Mouse (Mus musculus) macrophage (primary cell): ENCODE data around the gene Prmt7. TPM values are rescaled to one million over a fixed set of nuclear protein-coding genes. Genes with fewer than 3 reads are reported as not detected.
"Not testable (repeated sequence)": the region's sequence is repeated elsewhere in the genome, so short reads cannot be mapped to it uniquely, and the experiment has no call there.

ENCODE experiments used
- H3K27ac ChIP-seq: fragments of 350-480 bp; formaldehyde crosslinking; 2 replicates; pipeline ENCODE4 v1.9.0; 2021
- H3K36me3 ChIP-seq: fragments of 350-480 bp; formaldehyde crosslinking; 2 replicates; pipeline ENCODE4 v1.9.0; 2021; ENCODE audit errors: inconsistent target
- H3K4me3 ChIP-seq: fragments of 350-480 bp; formaldehyde crosslinking; 2 replicates; pipeline ENCODE4 v1.9.0; 2021; ENCODE audit errors: inconsistent target
- H3K79me2 ChIP-seq: fragments of 350-480 bp; formaldehyde crosslinking; 2 replicates; pipeline ENCODE4 v1.9.0; 2021; ENCODE audit errors: inconsistent target
- WGBS: methylation state at CpG from one replicate; pipeline ENCODE4 v1.1.7; 2026; ENCODE audit warnings: inconsistent platforms; ENCODE audit not compliant: missing documents; 5-methylcytosine and 5-hydroxymethylcytosine counted together
- polyA plus RNA-seq: library from polyadenylated mRNA; stranded (reverse); fragments of 250-400 nt; gene quantifications from 3 replicates; pipeline ENCODE4 v1.2.4, GENCODE M21; 2018; ENCODE audit warnings: inconsistent platforms

Prmt7 gene
- polyA plus RNA-seq, 1 experiment from 2014 or later: 17.5 TPM

DNA sequence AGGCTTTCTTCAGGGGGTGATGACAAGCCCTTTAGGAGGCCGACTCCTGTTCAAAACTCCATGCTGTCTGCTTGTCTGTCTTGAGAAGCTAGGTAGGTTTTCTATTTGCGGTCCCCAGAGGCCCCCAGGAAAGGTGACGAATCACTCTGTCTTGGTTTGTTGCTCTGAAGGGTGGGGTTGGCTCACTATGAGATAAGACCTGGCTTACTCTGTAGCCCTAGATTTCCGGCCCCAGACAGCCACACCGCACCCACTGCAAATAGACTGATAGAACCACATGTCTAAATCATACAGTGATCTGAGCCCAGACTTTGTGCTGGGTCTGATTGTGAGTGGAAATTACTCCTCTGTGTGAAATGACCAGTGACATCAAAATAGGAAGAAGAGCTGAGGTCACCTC is 19.1 kb upstream of the Prmt7 start:
- H3K36me3 ChIP-seq: no peaks in the 10 kb centered on the region
- H3K4me3 ChIP-seq: no peak overlapping the region
- H3K27ac ChIP-seq: no peak overlapping the region
- 99% methylated on average over 5 of the region's 5 CpGs for WGBS
- no peaks in the 10 kb centered on the region for H3K79me2 ChIP-seq

DNA sequence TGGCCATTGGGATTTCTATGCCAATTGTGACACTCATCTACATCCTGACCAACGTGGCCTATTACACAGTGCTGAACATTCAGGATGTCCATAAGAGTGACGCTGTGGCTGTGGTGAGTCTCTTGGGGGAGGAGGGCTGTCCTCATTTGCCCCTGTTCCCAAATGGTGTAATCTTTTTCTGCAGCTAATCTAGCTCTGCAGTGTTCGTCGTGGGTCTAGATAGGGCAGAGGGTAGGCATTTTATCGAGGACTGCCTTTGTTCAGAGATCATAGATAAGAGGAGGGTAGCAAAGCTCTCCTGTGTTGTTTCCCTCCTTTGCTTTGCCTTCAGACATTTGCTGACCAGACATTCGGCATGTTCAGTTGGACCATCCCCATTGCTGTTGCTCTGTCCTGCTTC is 17.6 kb upstream of the Prmt7 start:
- H3K79me2 ChIP-seq: no peaks in the 10 kb centered on the region
- no peak overlapping the region for H3K27ac ChIP-seq
- H3K4me3 ChIP-seq: no peak overlapping the region
- H3K36me3 ChIP-seq: no peaks in the 10 kb centered on the region
- 97% methylated on average over 6 of the region's 6 CpGs for WGBS

DNA sequence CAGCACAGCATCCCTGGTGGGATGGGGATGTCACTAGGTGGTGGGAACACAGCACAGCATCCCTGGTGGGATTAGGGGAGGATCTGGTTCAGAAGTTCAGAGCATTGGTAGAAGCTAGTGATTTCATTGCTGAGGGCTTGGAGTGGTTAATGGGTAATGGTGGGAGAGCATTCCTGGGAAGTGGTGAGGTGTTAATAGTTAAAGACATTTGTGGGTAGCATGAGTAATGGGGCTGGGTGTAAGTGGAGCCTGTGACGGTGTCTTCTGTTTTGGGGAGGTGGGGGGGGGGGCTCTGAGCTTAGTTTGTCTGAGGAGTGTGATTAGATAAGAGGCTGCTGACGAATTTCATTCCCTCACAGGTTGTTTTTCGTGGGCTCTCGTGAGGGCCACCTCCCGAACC is 16.7 kb upstream of the Prmt7 start:
- Histone ChIP-seq H3K36me3 (no peaks in the 10 kb centered on the region), H3K4me3 (no peak overlapping the region), H3K79me2 (no peaks in the 10 kb centered on the region), H3K27ac (no peak overlapping the region)
- WGBS: 95% methylated on average over 5 of the region's 5 CpGs

- H3K79me2 ChIP-seq: no peaks in the 10 kb centered on the region
- WGBS: 23% methylated on average over 1 of the region's 1 CpGs
- no peak overlapping the region for H3K4me3 ChIP-seq
- peaks cover 37% of the 10 kb centered on the region for H3K36me3 ChIP-seq
- no peak overlapping the region for H3K27ac ChIP-seq
Observed at GRCm38 (mm10) chr8:106198741-106199140, 12.0 kb upstream of the Prmt7 start.

- H3K79me2 ChIP-seq, H3K27ac ChIP-seq, H3K4me3 ChIP-seq: not testable (repeated sequence)
- peaks cover 43% of the 10 kb centered on the region for H3K36me3 ChIP-seq
- 87% methylated on average over 3 of the region's 3 CpGs for WGBS
Observed at GRCm38 (mm10) chr8:106199596-106199995, 11.1 kb upstream of the Prmt7 start.

GRCm38 (mm10) chr8:106210035-106210731 is 553 bp upstream of the Prmt7 start:
- H3K36me3 ChIP-seq: peaks cover 6% of the 10 kb centered on the region; the same call in 1 of the 2 replicates

DNA sequence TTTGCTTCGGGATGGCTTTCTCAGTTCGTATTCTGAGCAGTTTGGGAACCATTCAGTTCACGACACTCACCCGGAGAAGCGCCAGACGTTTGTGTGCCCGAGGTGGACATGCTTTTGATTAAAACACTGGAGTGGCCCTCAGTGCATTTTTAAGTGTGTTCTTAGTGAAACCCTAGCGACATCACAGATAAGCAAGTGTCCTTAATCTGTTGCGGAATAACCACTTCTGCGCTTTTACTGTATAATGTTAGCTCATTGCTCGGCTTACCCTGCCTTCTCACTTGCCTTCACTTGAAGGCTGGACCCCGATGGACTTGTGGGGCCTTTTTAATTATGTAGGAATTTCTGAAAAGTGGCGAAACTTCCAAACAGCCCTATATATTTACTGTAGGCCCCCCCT is 685 bp downstream of the Prmt7 start:
- 6% methylated on average over 13 of the region's 13 CpGs for WGBS
- H3K36me3 ChIP-seq: peaks cover 6% of the 10 kb centered on the region; the same call in 1 of the 2 replicates
- peaks cover 51% of the 10 kb centered on the region for H3K79me2 ChIP-seq
- H3K4me3 ChIP-seq: peak overlapping the region; percentile 79
- H3K27ac ChIP-seq: peak overlapping the region; percentile 51

More at GRCm38 (mm10) chr8:106210035-106210731, 553 bp upstream of the Prmt7 start:
- WGBS: under 1% methylated on average over 35 of the region's 35 CpGs
- peak overlapping the region; percentile 79 for H3K4me3 ChIP-seq
- peak overlapping the region; percentile 49 for H3K27ac ChIP-seq
- H3K79me2 ChIP-seq: peaks cover 61% of the 10 kb centered on the region

GRCm38 (mm10) chr8:106213959-106214358 is 3.2 kb downstream of the Prmt7 start:
- Histone ChIP-seq H3K36me3 (0 out of 2 replicates have a peak, but pooled peaks cover 3% of the 10 kb centered on the region), H3K27ac (no peak overlapping the region), H3K4me3 (no peak overlapping the region), H3K79me2 (peaks cover 26% of the 10 kb centered on the region)
- WGBS: 97% methylated on average over 3 of the region's 3 CpGs

- H3K36me3 ChIP-seq: peaks cover 10% of the 10 kb centered on the region; the same call in 1 of the 2 replicates
- no peak overlapping the region for H3K4me3 ChIP-seq
- H3K27ac ChIP-seq: no peak overlapping the region
- 90% methylated on average over 1 of the region's 3 CpGs for WGBS
- H3K79me2 ChIP-seq: no peaks in the 10 kb centered on the region
Observed at GRCm38 (mm10) chr8:106219620-106220019, 8.9 kb downstream of the Prmt7 start.

GRCm38 (mm10) chr8:106226589-106226988 is 15.9 kb downstream of the Prmt7 start:
- Histone ChIP-seq H3K79me2 (no peaks in the 10 kb centered on the region), H3K36me3 (peaks cover 17% of the 10 kb centered on the region; the same call in 1 of the 2 replicates), H3K27ac (no peak overlapping the region), H3K4me3 (no peak overlapping the region)
- WGBS: 53% methylated on average over 9 of the region's 9 CpGs

DNA sequence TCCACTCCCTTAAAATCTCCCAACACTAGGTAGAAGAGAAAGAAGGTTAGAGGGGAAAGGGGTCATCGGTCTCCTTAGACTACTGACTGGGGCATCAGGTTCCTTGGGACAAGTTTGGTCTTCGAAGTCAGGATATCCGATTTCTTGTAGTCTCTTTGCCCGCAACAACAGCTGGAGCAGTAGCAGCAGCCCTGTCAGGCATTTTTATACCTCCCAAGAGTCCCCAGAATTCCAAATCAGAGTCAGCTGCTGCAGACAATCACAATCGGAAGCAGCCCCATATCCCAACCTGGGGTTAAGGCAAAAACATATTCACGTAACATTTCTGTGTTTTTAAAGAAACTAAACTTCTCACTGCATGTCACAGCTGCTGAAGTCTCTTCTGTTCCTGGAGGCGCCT is 20.8 kb downstream of the Prmt7 start:
- Histone ChIP-seq H3K27ac (no peak overlapping the region), H3K79me2 (no peaks in the 10 kb centered on the region), H3K36me3 (peaks cover 16% of the 10 kb centered on the region; the same call in 1 of the 2 replicates), H3K4me3 (no peak overlapping the region)
- WGBS: 93% methylated on average over 7 of the region's 7 CpGs

DNA sequence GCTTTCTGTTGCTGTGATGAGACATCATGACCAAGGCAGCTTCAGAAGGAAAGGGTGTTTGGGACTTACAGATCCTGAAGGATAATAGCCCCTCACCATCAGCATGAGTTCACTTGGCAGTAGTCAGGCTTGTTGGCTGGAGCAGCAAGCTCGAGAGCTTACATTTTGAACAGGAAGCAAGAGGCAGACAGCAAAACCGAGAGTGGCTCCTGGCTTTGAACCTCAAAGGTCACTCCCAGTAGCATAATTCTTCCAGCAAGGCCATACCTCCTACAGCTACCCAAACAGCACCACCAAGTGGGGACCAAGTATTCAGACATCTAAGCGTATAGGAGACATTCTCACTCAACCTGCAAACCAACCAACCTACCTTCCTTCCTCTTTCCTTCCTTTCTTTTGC is 22.0 kb downstream of the Prmt7 start:
- 89% methylated on average over 3 of the region's 3 CpGs for WGBS
- H3K36me3 ChIP-seq: peaks cover 22% of the 10 kb centered on the region

DNA sequence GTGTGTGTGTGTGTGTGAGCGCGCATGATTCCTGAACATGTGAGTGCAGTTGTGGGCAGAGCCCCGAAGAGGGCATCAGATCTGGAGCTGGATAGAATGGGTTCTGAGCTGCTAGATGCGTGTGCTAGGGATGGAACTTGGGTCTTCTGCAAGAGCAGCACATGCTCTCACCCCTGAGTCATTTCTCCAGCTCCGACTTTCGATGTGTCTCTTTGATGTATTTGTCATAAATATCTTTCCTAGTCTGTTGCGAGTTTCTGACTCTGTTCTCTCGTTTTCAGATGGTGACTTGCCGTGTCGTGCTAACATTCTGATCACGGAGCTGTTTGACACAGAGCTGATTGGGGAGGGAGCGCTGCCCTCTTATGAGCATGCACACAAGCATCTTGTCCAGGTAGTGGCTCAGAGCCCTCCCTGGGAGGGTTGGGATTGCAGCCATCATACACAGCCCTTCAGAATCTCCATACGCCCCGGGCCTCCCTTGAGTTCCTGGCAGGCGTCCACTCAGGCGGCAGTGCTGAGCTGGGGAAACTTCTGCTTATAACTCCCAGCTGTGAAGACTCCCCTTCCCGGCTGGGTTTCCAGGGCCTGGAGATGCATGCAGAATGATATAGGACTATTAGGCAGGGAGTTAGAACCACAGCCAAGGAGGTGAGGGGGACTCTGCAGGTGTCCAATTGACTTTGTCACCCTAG is 24.0 kb downstream of the Prmt7 start:
- Histone ChIP-seq H3K4me3 (no peak overlapping the region), H3K27ac (no peak overlapping the region), H3K36me3 (peaks cover 35% of the 10 kb centered on the region), H3K79me2 (no peaks in the 10 kb centered on the region)
- 95% methylated on average over 17 of the region's 17 CpGs for WGBS

More for the DNA sequence above, 22.0 kb downstream of the Prmt7 start:
- H3K4me3 ChIP-seq: no peak overlapping the region
- H3K27ac ChIP-seq: no peak overlapping the region
- H3K79me2 ChIP-seq: no peaks in the 10 kb centered on the region

DNA sequence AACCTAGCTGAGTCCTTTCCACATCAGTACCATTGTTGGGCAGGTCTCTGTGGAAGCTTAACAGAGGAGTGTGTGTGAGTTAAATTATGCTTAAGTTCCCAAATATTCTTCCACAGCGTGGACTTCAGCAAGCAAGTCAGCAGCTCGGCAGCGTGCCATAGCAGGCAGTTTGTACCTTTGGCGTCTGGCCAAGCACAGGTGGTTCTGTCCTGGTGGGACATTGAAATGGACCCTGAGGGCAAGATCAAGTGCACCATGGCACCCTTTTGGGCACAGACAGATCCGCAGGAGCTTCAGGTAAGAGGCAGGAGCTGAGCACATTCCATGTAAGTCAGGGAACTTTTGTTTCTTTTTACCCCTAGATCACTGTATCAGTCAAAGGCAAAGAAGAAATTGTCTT is 26.4 kb downstream of the Prmt7 start:
- 98% methylated on average over 5 of the region's 5 CpGs for WGBS
- H3K27ac ChIP-seq: no peak overlapping the region
- H3K79me2 ChIP-seq: no peaks in the 10 kb centered on the region
- H3K4me3 ChIP-seq: no peak overlapping the region
- peaks cover 32% of the 10 kb centered on the region for H3K36me3 ChIP-seq

DNA sequence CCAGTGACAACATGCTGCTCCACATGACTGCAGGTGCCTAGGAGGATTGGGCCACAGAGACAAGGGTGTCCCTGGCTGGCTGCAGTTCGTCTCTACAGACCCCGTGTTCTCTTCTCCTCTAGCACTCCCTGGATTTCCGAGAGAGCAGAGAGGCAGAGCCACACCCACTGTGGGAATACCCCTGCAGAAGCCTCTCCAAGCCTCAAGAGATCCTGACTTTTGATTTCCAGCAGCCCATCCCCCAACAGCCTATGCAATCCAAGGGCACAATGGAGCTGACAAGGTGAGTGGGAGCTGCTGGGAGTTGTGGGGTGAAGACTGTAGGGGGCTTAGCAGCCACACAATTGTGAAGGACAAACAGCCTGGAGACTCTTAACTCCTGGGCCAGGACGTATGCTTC is 39.5 kb downstream of the Prmt7 start:
- Histone ChIP-seq H3K27ac (no peak overlapping the region), H3K36me3 (peaks cover 58% of the 10 kb centered on the region), H3K79me2 (no peaks in the 10 kb centered on the region), H3K4me3 (no peak overlapping the region)
- WGBS: 90% methylated on average over 4 of the region's 4 CpGs
